Mouse (Mus musculus) bone marrow macrophage, adult 2 months (primary cell): Measurements from ENCODE around the gene Mtmr10.

Experiments used
- CTCF ChIP-seq: IDR thresholded peaks from 2 replicates; pipeline ENCODE4 v1.5.1; 2012; ENCODE audit warnings: low read depth, mild to moderate bottlenecking, low read length, moderate library complexity
- POLR2A ChIP-seq: IDR thresholded peaks from 2 replicates; pipeline ENCODE4 v1.6.1; 2012; ENCODE audit warnings: mild to moderate bottlenecking, low read depth, low read length, borderline replicate concordance

- TF ChIP-seq CTCF = no peak
- TF ChIP-seq POLR2A = no peak
Observed at GRCm38 (mm10) chr7:64331309-64331708, 43.9 kb downstream of the Mtmr10 start.
